In the genomic region with DNA sequence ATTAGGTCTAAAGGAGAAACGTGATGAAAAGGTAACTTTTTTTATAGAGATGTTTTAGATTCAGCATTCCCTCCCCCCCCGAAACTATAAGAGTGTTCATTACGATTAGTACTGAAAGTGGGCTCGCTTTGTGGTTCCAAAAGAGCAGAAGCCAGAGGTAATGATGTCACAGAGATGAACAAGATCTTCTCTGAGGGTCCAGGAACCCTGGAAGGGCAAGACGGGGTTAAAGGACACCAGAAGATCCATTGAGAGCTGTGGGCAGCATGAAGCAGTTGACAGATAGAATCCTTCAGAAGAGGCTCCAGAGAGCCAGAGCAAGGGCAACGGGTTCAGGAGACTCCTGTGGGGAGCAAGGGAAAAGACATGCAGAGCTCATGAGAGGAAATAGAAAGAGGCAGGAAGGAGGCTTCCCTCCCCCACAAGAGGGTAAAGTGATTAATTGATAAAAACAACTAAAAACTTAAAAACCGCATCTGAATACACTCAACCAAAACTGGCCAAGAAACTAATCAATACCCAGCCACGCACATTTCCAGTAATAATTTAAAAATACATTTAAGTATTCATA, we compare ENCODE assay signal across 19 mouse cellular contexts. TPM values are rescaled to one million over a fixed set of nuclear protein-coding genes. Genes with fewer than 3 reads are reported as not detected.
"Had no signal": no experiment of that assay in that cellular context is flagged by ENCODE, and none has a peak within 500 bp of the region (broad histone marks: within the 10 kb centered on the region; RNA-seq: fewer than 3 reads in every experiment).

No protein-coding gene starts in this region.

- DNase-seq: kidney, adult 11 months; kidney, adult 9 months; kidney, postnatal 25 days; layer of hippocampus, adult 9-11 months; liver, embryonic 13.5 days; lung, embryonic 14.5 days; retina, postnatal 1 day; right cerebral cortex, postnatal 25 days; thymus, adult 18-20 months; thymus, postnatal 25 days had no signal

- H3K27ac ChIP-seq: kidney, postnatal 0 days; layer of hippocampus, adult 2 months; liver, embryonic 13.5 days; macrophage; midbrain, embryonic 12.5 days; midbrain, embryonic 15.5 days; neural tube, embryonic 13.5 days; stomach, embryonic 15.5 days had no signal

- H3K4me3 ChIP-seq: layer of hippocampus, adult 2 months; liver, embryonic 13.5 days; midbrain, embryonic 12.5 days; midbrain, embryonic 15.5 days; neural tube, embryonic 13.5 days; stomach, embryonic 15.5 days had no signal

- H3K36me3 ChIP-seq: liver, embryonic 13.5 days; midbrain, embryonic 12.5 days; midbrain, embryonic 15.5 days; neural tube, embryonic 13.5 days; stomach, embryonic 15.5 days had no signal

- H3K27me3 ChIP-seq: liver, embryonic 13.5 days; midbrain, embryonic 12.5 days; midbrain, embryonic 15.5 days; neural tube, embryonic 13.5 days; stomach, embryonic 15.5 days had no signal

- ATAC-seq: lung, postnatal 0 days; midbrain, embryonic 15.5 days had no signal

- H3K4me2 ChIP-seq: liver, embryonic 13.5 days; lung, embryonic 14.5 days; midbrain, embryonic 12.5 days; midbrain, embryonic 15.5 days; neural tube, embryonic 13.5 days; stomach, embryonic 15.5 days had no signal

- H3K9me3 ChIP-seq: liver, embryonic 13.5 days; midbrain, embryonic 12.5 days; midbrain, embryonic 15.5 days; neural tube, embryonic 13.5 days; stomach, embryonic 15.5 days had no signal

- H3K4me1 ChIP-seq: liver, embryonic 13.5 days; midbrain, embryonic 12.5 days; midbrain, embryonic 15.5 days; neural tube, embryonic 13.5 days; stomach, embryonic 15.5 days had no signal

- H3K9ac ChIP-seq: liver, embryonic 13.5 days; lung, embryonic 14.5 days; midbrain, embryonic 12.5 days; midbrain, embryonic 15.5 days; neural tube, embryonic 13.5 days; stomach, embryonic 15.5 days had no signal

RNA-seq across cellular contexts. Expression of a gene that starts 7.8 kb away (rescaled TPM):
- total RNA-seq: liver, adult 2 months had no signal
- polyA plus RNA-seq: kidney, postnatal 0 days; midbrain, embryonic 12.5 days; midbrain, embryonic 15.5 days had no signal
